Mouse (Mus musculus): ENCODE measurements around the gene Macf1.

DNA sequence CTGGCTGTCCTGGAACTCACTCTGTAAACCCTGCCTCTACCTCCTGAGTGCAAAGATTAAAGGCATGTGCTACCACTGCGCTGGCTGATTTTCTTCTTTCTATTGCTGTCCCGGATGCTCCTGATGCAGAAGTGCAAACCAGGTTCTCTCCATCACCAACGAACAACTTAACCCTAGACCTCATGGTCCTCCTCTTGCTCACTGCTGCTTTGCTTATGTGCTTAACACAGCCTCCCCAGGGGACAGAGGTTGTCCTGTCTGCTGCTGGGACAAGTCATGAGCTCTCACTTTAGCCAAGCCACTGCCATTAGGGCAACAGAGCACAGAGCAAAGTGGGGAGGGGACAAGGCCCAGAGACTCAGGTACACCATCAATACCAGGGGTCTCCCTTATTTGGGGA lies 369.7 kb downstream of the Macf1 start:
- no peak for TF ChIP-seq E2F4 (IDR thresholded peaks at IDR 0.05; ENCODE audit: insufficient read depth)
- TF ChIP-seq MYOG (IDR thresholded peaks at IDR 0.05; ENCODE audit: control insufficient read depth in 1 of 3, insufficient read depth in 1 of 3, insufficient read length in 2 of 3, low read depth in 2 of 3): no peak
- no peak for TF ChIP-seq MAX (IDR thresholded peaks at IDR 0.05; ENCODE audit: low read depth)
- no peak for TF ChIP-seq POLR2A (IDR thresholded peaks at IDR 0.05; ENCODE audit: insufficient read length, low read depth)
- TF ChIP-seq USF1 (IDR thresholded peaks at IDR 0.05; ENCODE audit: low read depth): no peak
